In the genomic region with DNA sequence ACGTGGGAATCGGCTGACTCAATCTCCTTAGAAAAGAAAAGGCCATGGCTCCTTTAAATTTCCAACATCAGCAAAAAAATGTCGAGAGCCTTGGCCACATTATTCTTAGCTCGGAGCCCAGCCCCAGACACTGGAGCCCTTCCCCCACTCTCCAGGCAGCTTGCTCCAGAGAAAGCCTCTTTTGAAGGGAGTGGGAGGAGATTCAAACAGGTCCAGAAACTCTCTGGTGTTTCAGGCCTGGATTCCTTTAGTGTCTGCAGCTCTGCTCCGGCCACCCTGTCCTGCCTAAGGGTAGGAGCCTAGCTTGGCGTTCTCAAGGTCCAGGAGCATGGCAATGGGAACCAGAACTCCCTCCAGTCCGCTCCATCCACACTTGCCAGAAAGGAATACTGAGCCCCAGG, we compare ENCODE assay signal across 9 mouse cellular contexts. TPM values are rescaled to one million over a fixed set of nuclear protein-coding genes. Genes with fewer than 3 reads are reported as not detected.
A peak's percentile ranks its signal among the peaks of the same experiment; 100 is the strongest.
DNase-seq lines count a peak whose midpoint lies in the region; ATAC-seq and TF ChIP-seq lines count a peak whose summit lies in the region.
"Had no signal": no experiment of that assay in that cellular context is flagged by ENCODE, and none has a peak within 500 bp of the region (broad histone marks: within the 10 kb centered on the region; RNA-seq: fewer than 3 reads in every experiment).

No protein-coding gene starts in this region.

- H3K9ac ChIP-seq in heart, embryonic 11.5 days (ENCODE audit: low read depth, low read length): peak overlapping the region; percentile 64
- peak overlapping the region; percentile 49 for H3K9ac ChIP-seq in kidney, embryonic 14.5 days (ENCODE audit: low read depth, low read length)
- H3K9ac ChIP-seq in limb, embryonic 14.5 days (ENCODE audit: low read depth, low read length, severe bottlenecking): peak overlapping the region; percentile 49; the same call in 1 of the 2 replicates

- no peaks in the 10 kb centered on the region for H3K27me3 ChIP-seq in forebrain, embryonic 10.5 days (ENCODE audit: poor library complexity, severe bottlenecking)
- no peaks in the 10 kb centered on the region for H3K27me3 ChIP-seq in heart, embryonic 11.5 days (ENCODE audit: control insufficient read depth, insufficient read depth, low read length)
- no peaks in the 10 kb centered on the region for H3K27me3 ChIP-seq in kidney, embryonic 14.5 days (ENCODE audit: control insufficient read depth, insufficient read depth, low read length)
- no peaks in the 10 kb centered on the region for H3K27me3 ChIP-seq in limb, embryonic 14.5 days (ENCODE audit: control insufficient read depth, insufficient read depth, low read length)
- no peaks in the 10 kb centered on the region for H3K27me3 ChIP-seq in myocyte (ENCODE audit: control insufficient read depth, insufficient read depth, insufficient read length)

- peak overlapping the region; percentile 15 for H3ac ChIP-seq in myocyte (ENCODE audit: control insufficient read depth, insufficient read length)

- peak overlapping the region; percentile 97 for H3K27ac ChIP-seq in forebrain, embryonic 10.5 days
- H3K27ac ChIP-seq in heart, embryonic 11.5 days (ENCODE audit: low read depth, low read length): peak overlapping the region; percentile 100
- peak overlapping the region; percentile 97 for H3K27ac ChIP-seq in kidney, embryonic 14.5 days (ENCODE audit: low read depth, low read length)
- peak overlapping the region; percentile 96 for H3K27ac ChIP-seq in limb, embryonic 14.5 days (replicated peaks; ENCODE audit: low read depth, low read length)

- 4% methylated on average over 7 of the region's 7 CpGs for WGBS in forebrain, embryonic 10.5 days
- WGBS in heart, embryonic 11.5 days (ENCODE audit: insufficient replicate concordance): 8% methylated on average over 7 of the region's 7 CpGs
- WGBS in kidney, embryonic 14.5 days: 9% methylated on average over 7 of the region's 7 CpGs
- WGBS in limb, embryonic 14.5 days: 0% methylated on average over 7 of the region's 7 CpGs

- H3K4me1 ChIP-seq in forebrain, embryonic 10.5 days: peaks cover 88% of the 10 kb centered on the region
- peaks cover 62% of the 10 kb centered on the region for H3K4me1 ChIP-seq in heart, embryonic 11.5 days (ENCODE audit: control insufficient read depth, insufficient read depth, low read length)
- H3K4me1 ChIP-seq in kidney, embryonic 14.5 days (ENCODE audit: control insufficient read depth, insufficient read depth, low read length): peaks cover 45% of the 10 kb centered on the region
- H3K4me1 ChIP-seq in limb, embryonic 14.5 days (ENCODE audit: control insufficient read depth, insufficient read depth, low read length): peaks cover 55% of the 10 kb centered on the region

- peaks cover 22% of the 10 kb centered on the region for H3K79me2 ChIP-seq in myocyte (ENCODE audit: control insufficient read depth, insufficient read depth)

- peak overlapping the region; percentile 64 for H3K4me2 ChIP-seq in heart, embryonic 11.5 days
- peak overlapping the region; percentile 33 for H3K4me2 ChIP-seq in kidney, embryonic 14.5 days (replicated peaks; ENCODE audit: low read depth, low read length)
- H3K4me2 ChIP-seq in limb, embryonic 14.5 days (replicated peaks; ENCODE audit: low read depth, low read length, severe bottlenecking): peak overlapping the region; percentile 53
- H3K4me2 ChIP-seq in myocyte (ENCODE audit: low read depth): peak overlapping the region; percentile 100

- DNase-seq in adrenal gland, postnatal 14 days: peak; percentile 89
- DNase-seq in forebrain, embryonic 10.5 days (ENCODE audit: extremely low spot score, low spot score): peak; percentile 80
- DNase-seq in limb, embryonic 14.5 days (ENCODE audit: low spot score): peak; percentile 91
- peak; percentile 82 for DNase-seq in urinary bladder, postnatal 14 days (ENCODE audit: low spot score)
- no peak for DNase-seq in thymus, postnatal 4 days

- no peaks in the 10 kb centered on the region for H3K9me3 ChIP-seq in forebrain, embryonic 10.5 days
- H3K9me3 ChIP-seq in heart, embryonic 11.5 days (replicated peaks; ENCODE audit: control insufficient read depth, low read length): no peaks in the 10 kb centered on the region
- H3K9me3 ChIP-seq in kidney, embryonic 14.5 days (ENCODE audit: control insufficient read depth, low read length): no peaks in the 10 kb centered on the region
- H3K9me3 ChIP-seq in limb, embryonic 14.5 days (ENCODE audit: control insufficient read depth, low read length): no peaks in the 10 kb centered on the region

- H3K36me3 ChIP-seq in forebrain, embryonic 10.5 days (replicated peaks): peaks cover 1% of the 10 kb centered on the region
- H3K36me3 ChIP-seq in heart, embryonic 11.5 days (ENCODE audit: control insufficient read depth, insufficient read depth, low read length): no peaks in the 10 kb centered on the region
- H3K36me3 ChIP-seq in kidney, embryonic 14.5 days (ENCODE audit: control insufficient read depth, insufficient read depth, low read length): 0 out of 2 replicates have a peak, but pooled peaks cover 4% of the 10 kb centered on the region
- H3K36me3 ChIP-seq in limb, embryonic 14.5 days (ENCODE audit: control insufficient read depth, insufficient read depth, low read length): peaks cover 1% of the 10 kb centered on the region; the same call in 1 of the 2 replicates
- peaks cover 3% of the 10 kb centered on the region for H3K36me3 ChIP-seq in myocyte (ENCODE audit: control insufficient read depth, insufficient read depth)

- peak overlapping the region; percentile 39 for H3K4me3 ChIP-seq in forebrain, embryonic 10.5 days
- H3K4me3 ChIP-seq in heart, embryonic 11.5 days (ENCODE audit: low read depth, low read length): peak overlapping the region; percentile 18
- H3K4me3 ChIP-seq in kidney, embryonic 14.5 days (ENCODE audit: low read length): no peak overlapping the region
- H3K4me3 ChIP-seq in limb, embryonic 14.5 days (replicated peaks; ENCODE audit: low read length): peak overlapping the region; percentile 24
- peak overlapping the region; percentile 28 for H3K4me3 ChIP-seq in myocyte

- no peak for ATAC-seq in heart, embryonic 11.5 days (replicated peaks; ENCODE audit: insufficient number of reproducible peaks, low FRiP score, low TSS enrichment)
- no peak for ATAC-seq in kidney, embryonic 14.5 days (ENCODE audit: low FRiP score, low TSS enrichment)
- peak; percentile 21 for ATAC-seq in limb, embryonic 14.5 days (ENCODE audit: low FRiP score, low read depth)

- peak; percentile 52; the same call in 1 of the 2 replicates for TF ChIP-seq POLR2A in limb, embryonic 14.5 days (IDR thresholded peaks at IDR 0.05; ENCODE audit: borderline replicate concordance, extremely low read depth, insufficient read depth, insufficient read length)
- TF ChIP-seq POLR2A in myocyte (IDR thresholded peaks at IDR 0.05; ENCODE audit: insufficient read length, low read depth): peak; percentile 56

TF ChIP-seq in myocyte, 11 proteins besides CTCF, POLR2A, EP300 and RAD21:
- TF ChIP-seq POLR2AphosphoS2 (IDR thresholded peaks at IDR 0.05; ENCODE audit: insufficient read length, low read depth) (peak; percentile 61), MYOD1 (IDR thresholded peaks at IDR 0.05; ENCODE audit: control insufficient read depth in 1 of 3, insufficient read length in 2 of 3, low read depth in 2 of 3) (no peak), TCF12 (IDR thresholded peaks at IDR 0.05; ENCODE audit: insufficient read depth, poor library complexity, severe bottlenecking) (no peak), SRF (IDR thresholded peaks at IDR 0.05; ENCODE audit: control insufficient read depth, insufficient read length, low read depth) (no peak), REST (IDR thresholded peaks at IDR 0.05; ENCODE audit: insufficient read depth, insufficient read length) (no peak), E2F4 (IDR thresholded peaks at IDR 0.05; ENCODE audit: insufficient read depth) (no peak), MYOG (IDR thresholded peaks at IDR 0.05; ENCODE audit: control insufficient read depth in 1 of 3, insufficient read depth in 1 of 3, insufficient read length in 2 of 3, low read depth in 2 of 3) (no peak)

RNA-seq across cellular contexts. Expression of gene Serpinh1, which starts 2.7 kb away (rescaled TPM):
- 291 and 364 TPM in 2 replicates for total RNA-seq in adrenal gland, postnatal 14 days (2021)
- 825 and 923 TPM in 2 replicates for polyA plus RNA-seq in forebrain, embryonic 10.5 days (2016; fragmentation: Nextera tagmentation; extraction: Ambion mirVana)
- polyA plus RNA-seq in heart, embryonic 11.5 days (2014; fragmentation: Nextera tagmentation; extraction: Ambion mirVana): 442 and 580 TPM in 2 replicates
- polyA plus RNA-seq in kidney, embryonic 14.5 days (2014; fragmentation: Nextera tagmentation; extraction: Ambion mirVana): 459 and 599 TPM in 2 replicates
- 1,525 and 1,858 TPM in 2 replicates for polyA plus RNA-seq in limb, embryonic 14.5 days (2012; rRNA removed)
- polyA plus RNA-seq in limb, embryonic 14.5 days (2014; fragmentation: Nextera tagmentation; extraction: Ambion mirVana): 790 and 834 TPM in 2 replicates
- 1,713 TPM for polyA plus RNA-seq in myocyte (2012; fragmentation: generic; extraction: Trizol)

RNA-seq across cellular contexts. Expression of gene Gdpd5, which starts 25.5 kb away (rescaled TPM):
- total RNA-seq in adrenal gland, postnatal 14 days (2021): 10.9 and 11.0 TPM in 2 replicates
- 12.7 and 15.9 TPM in 2 replicates for polyA plus RNA-seq in forebrain, embryonic 10.5 days (2016; fragmentation: Nextera tagmentation; extraction: Ambion mirVana)
- polyA plus RNA-seq in heart, embryonic 11.5 days (2014; fragmentation: Nextera tagmentation; extraction: Ambion mirVana): 20.0 and 20.8 TPM in 2 replicates
- polyA plus RNA-seq in kidney, embryonic 14.5 days (2014; fragmentation: Nextera tagmentation; extraction: Ambion mirVana): 12.1 and 15.4 TPM in 2 replicates
- 14.5 and 21.0 TPM in 2 replicates for polyA plus RNA-seq in limb, embryonic 14.5 days (2012; rRNA removed)
- polyA plus RNA-seq in limb, embryonic 14.5 days (2014; fragmentation: Nextera tagmentation; extraction: Ambion mirVana): 11.8 and 13.6 TPM in 2 replicates
- polyA plus RNA-seq in myocyte (2012; fragmentation: generic; extraction: Trizol): 9.5 TPM
- total RNA-seq: common myeloid progenitor, adult 5-6 weeks had no signal

Comparison
In these comparisons a context has a peak if more than half of its experiments do, and no peak if none do; other contexts are left out.
1. H3K4me2 ChIP-seq: peak in every context shown above with its lines; median percentile 100 in myocyte; 64 in heart, embryonic 11.5 days; 53 in limb, embryonic 14.5 days; 33 in kidney, embryonic 14.5 days.